8 mouse cellular contexts compared by ENCODE assay signal in genomic region chr7:45481374-45481927, GRCm38 (mm10). TPM values are rescaled to one million over a fixed set of nuclear protein-coding genes. Genes with fewer than 3 reads are reported as not detected.
A peak's percentile ranks its signal among the peaks of the same experiment; 100 is the strongest.
DNase-seq lines count a peak whose midpoint lies in the region; ATAC-seq lines count a peak whose summit lies in the region.

Gene Tulp2, plus strand, starts transcription at chr7:45481877.

- no peak within 1 kb of the TSS for H3K9ac ChIP-seq in intestine, embryonic 16.5 days (ENCODE audit: low read depth, low read length)
- no peak within 1 kb of the TSS for H3K9ac ChIP-seq in limb, embryonic 13.5 days
- H3K9ac ChIP-seq in midbrain, embryonic 13.5 days (replicated peaks): no peak within 1 kb of the TSS

- 52% methylated on average over 15 of the region's 15 CpGs for WGBS in intestine, embryonic 16.5 days
- 49% methylated on average over 15 of the region's 15 CpGs for WGBS in limb, embryonic 13.5 days
- WGBS in midbrain, embryonic 13.5 days: 52% methylated on average over 15 of the region's 15 CpGs

- no peak within 1 kb of the TSS for H3K4me2 ChIP-seq in intestine, embryonic 16.5 days (ENCODE audit: low read depth, low read length)
- no peak within 1 kb of the TSS for H3K4me2 ChIP-seq in limb, embryonic 13.5 days (replicated peaks)
- no peak within 1 kb of the TSS for H3K4me2 ChIP-seq in midbrain, embryonic 13.5 days (replicated peaks)

- H3K27ac ChIP-seq in intestine, embryonic 16.5 days (ENCODE audit: low read length): no peak within 1 kb of the TSS
- no peak within 1 kb of the TSS for H3K27ac ChIP-seq in limb, embryonic 13.5 days
- H3K27ac ChIP-seq in midbrain, embryonic 13.5 days: no peak within 1 kb of the TSS

- H3K9me3 ChIP-seq in intestine, embryonic 16.5 days (ENCODE audit: control insufficient read depth, low read length): no peaks in the 10 kb centered on the region
- H3K9me3 ChIP-seq in limb, embryonic 13.5 days: no peaks in the 10 kb centered on the region
- H3K9me3 ChIP-seq in midbrain, embryonic 13.5 days: no peaks in the 10 kb centered on the region

- H3K27me3 ChIP-seq in intestine, embryonic 16.5 days (replicated peaks; ENCODE audit: control insufficient read depth, insufficient read depth, low read length): no peaks in the 10 kb centered on the region
- H3K27me3 ChIP-seq in limb, embryonic 13.5 days: no peaks in the 10 kb centered on the region
- no peaks in the 10 kb centered on the region for H3K27me3 ChIP-seq in midbrain, embryonic 13.5 days
- no peaks in the 10 kb centered on the region for H3K27me3 ChIP-seq in splenic B cell, adult 2 months (ENCODE audit: control insufficient read depth, insufficient read depth, low read length, poor library complexity, severe bottlenecking)

- no peak; the same call in 1 of the 2 replicates for ATAC-seq in cerebellum, adult (ENCODE audit: insufficient number of reproducible peaks, low FRiP score, low TSS enrichment)
- ATAC-seq in intestine, embryonic 16.5 days: peak; percentile 54
- ATAC-seq in limb, embryonic 13.5 days (ENCODE audit: low FRiP score, low read depth): peak; percentile 80
- peak; percentile 89 for ATAC-seq in midbrain, embryonic 13.5 days

- H3K36me3 ChIP-seq in intestine, embryonic 16.5 days (ENCODE audit: control insufficient read depth, insufficient read depth, low read length): no peaks in the 10 kb centered on the region
- no peaks in the 10 kb centered on the region for H3K36me3 ChIP-seq in limb, embryonic 13.5 days
- no peaks in the 10 kb centered on the region for H3K36me3 ChIP-seq in midbrain, embryonic 13.5 days
- H3K36me3 ChIP-seq in splenic B cell, adult 2 months (ENCODE audit: control insufficient read depth, insufficient read depth, low read length, poor library complexity, severe bottlenecking): no peaks in the 10 kb centered on the region

- H3K4me1 ChIP-seq in intestine, embryonic 16.5 days (ENCODE audit: control insufficient read depth, insufficient read depth, low read length): no peaks in the 10 kb centered on the region
- 0 out of 2 replicates have a peak, but pooled peaks cover 3% of the 10 kb centered on the region for H3K4me1 ChIP-seq in limb, embryonic 13.5 days
- H3K4me1 ChIP-seq in midbrain, embryonic 13.5 days (replicated peaks): no peaks in the 10 kb centered on the region

- no peak within 1 kb of the TSS for H3K4me3 ChIP-seq in intestine, embryonic 16.5 days (ENCODE audit: low read length)
- H3K4me3 ChIP-seq in limb, embryonic 13.5 days: no peak within 1 kb of the TSS
- no peak within 1 kb of the TSS for H3K4me3 ChIP-seq in midbrain, embryonic 13.5 days (replicated peaks)

- DNase-seq in cerebellum, adult 11-12 months: peak; percentile 74
- peak; percentile 61 to 74 for DNase-seq in adrenal gland, postnatal 36 days
- peak; percentile 53 for DNase-seq in gastrocnemius, postnatal 10 days
- peak; percentile 64 for DNase-seq in splenic B cell, adult 2 months (ENCODE audit: low read depth, low spot score)

RNA-seq across cellular contexts. Expression of gene Tulp2, which starts in this region (rescaled TPM):
- total RNA-seq in adrenal gland, postnatal 36 days (2021): 1 to 10 TPM in 1 of 2 experiments, under 1 TPM in 1; 0.86 to 2.1 TPM
- total RNA-seq in gastrocnemius, postnatal 10 days (2021): not detected
- 0.78 and 0.93 TPM in 2 replicates for polyA plus RNA-seq in intestine, embryonic 16.5 days (2015; fragmentation: Nextera tagmentation; extraction: Ambion mirVana)
- 1.0 and 1.2 TPM in 2 replicates for polyA plus RNA-seq in limb, embryonic 13.5 days (2015; fragmentation: Nextera tagmentation; extraction: Ambion mirVana)
- 0.22 TPM in 1 of 2 replicates, not detected in the other for polyA plus RNA-seq in midbrain, embryonic 13.5 days (2015; fragmentation: Nextera tagmentation; extraction: Ambion mirVana)

Comparison
In these comparisons a context has a peak if more than half of its experiments do, and no peak if none do; other contexts are left out.
1. Peak in DNase-seq in gastrocnemius, postnatal 10 days; RNA of the gene not detected or under 1 TPM.
2. Peak in ATAC-seq in intestine, embryonic 16.5 days; RNA of the gene not detected or under 1 TPM.
3. Peak in ATAC-seq in midbrain, embryonic 13.5 days; RNA of the gene not detected or under 1 TPM.